Mouse (Mus musculus): ENCODE data around the gene Tex264.

- TF ChIP-seq CTCF (conservative IDR thresholded peaks at IDR 0.05; ENCODE audit: low read length) (peak; percentile 94), NANOG (IDR thresholded peaks at IDR 0.05; ENCODE audit: borderline replicate concordance, low read length) (no peak), POU5F1 (IDR thresholded peaks at IDR 0.05; ENCODE audit: borderline replicate concordance, low read length) (no peak)
Observed at GRCm38 (mm10) chr9:106643128-106643527, 42.6 kb downstream of the Tex264 start.

Measured in E14TG2a.4 (cell line).